Mouse (Mus musculus) liver, adult 10 weeks (tissue): ENCODE results near the gene Alyref2. TPM values are rescaled to one million over a fixed set of nuclear protein-coding genes. Genes with fewer than 3 reads are reported as not detected.

Experiments used
- polyA plus RNA-seq: library from polyadenylated mRNA; stranded (reverse); fragments of 350-450 nt; fragmentation: Illumina TruSeq; extraction: RNeasy Lipid Tissue Mini Kit (QIAGEN cat#74804); gene quantifications from one replicate; pipeline ENCODE4 v1.2.3, GENCODE M21; 2014; ENCODE audit warnings: low read depth, low replicate concordance

The Alyref2 gene
- 1.1 TPM for polyA plus RNA-seq

GRCm38 (mm10) chr1:171503250-171503591 is at the start of gene Alyref2:
Gene Alyref2 (plus strand): TSS chr1:171503478.

DNA sequence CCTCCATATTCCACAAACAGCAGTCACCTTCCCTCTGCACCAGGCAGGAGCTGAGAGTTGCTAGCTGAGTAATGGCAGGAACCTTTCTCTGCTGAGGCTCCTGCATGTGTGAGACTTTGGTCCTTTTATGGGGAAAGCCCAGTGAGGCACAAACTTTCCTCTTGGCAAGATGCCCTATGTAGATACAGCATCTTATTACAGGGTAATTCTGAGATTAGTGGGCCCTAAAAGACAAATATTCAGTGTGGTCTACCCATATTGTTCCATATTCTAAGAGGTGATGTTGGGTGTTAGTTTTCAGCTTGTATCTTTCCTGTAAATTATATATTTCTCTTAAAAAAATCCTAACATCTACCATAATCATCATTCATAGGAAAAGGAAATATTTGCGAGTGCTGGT is 31.9 kb downstream of the Alyref2 start, which contains the start of gene Itln1:
Gene Itln1 (minus strand): TSS at position 101 of the 400 bp plus-strand sequence.

Other genes with a start within 250 kb of the Alyref2 start
- gene B4galt3, start 233.2 kb upstream of the Alyref2 start, polyA plus RNA-seq, result 3.7 TPM
- 6.1 TPM for gene Ppox, start 222.3 kb upstream of the Alyref2 start, polyA plus RNA-seq
- gene Usp21, start 215.5 kb upstream of the Alyref2 start, polyA plus RNA-seq, result 10.9 TPM
- 85.2 TPM for gene Ufc1, start 208.5 kb upstream of the Alyref2 start, polyA plus RNA-seq
- gene Dedd, start 174.3 kb upstream of the Alyref2 start, polyA plus RNA-seq, result 7.6 TPM
- 61.0 TPM for gene Nit1, start 157.8 kb upstream of the Alyref2 start, polyA plus RNA-seq
- gene Pfdn2, start 157.8 kb upstream of the Alyref2 start, polyA plus RNA-seq, result 29.2 TPM
- gene Klhdc9, start 142.7 kb upstream of the Alyref2 start, polyA plus RNA-seq, result not detected
- not detected for gene Nectin4, start 133.4 kb upstream of the Alyref2 start, polyA plus RNA-seq
- 1.6 TPM for gene Arhgap30, start 114.5 kb upstream of the Alyref2 start, polyA plus RNA-seq
- 2.3 TPM for gene Usf1, start 92.2 kb upstream of the Alyref2 start, polyA plus RNA-seq
- gene Tstd1, start 84.6 kb upstream of the Alyref2 start, polyA plus RNA-seq, result 10.0 TPM
- gene F11r, start 65.9 kb upstream of the Alyref2 start, polyA plus RNA-seq, result 33.1 TPM
- not detected for gene Itln1, start 31.8 kb downstream of the Alyref2 start, polyA plus RNA-seq
- gene Cd244a, start 55.7 kb downstream of the Alyref2 start, polyA plus RNA-seq, result not detected
- 1.8 TPM for gene Ly9, start 103.9 kb downstream of the Alyref2 start, polyA plus RNA-seq
- gene Slamf7, start 149.6 kb downstream of the Alyref2 start, polyA plus RNA-seq, result 0.42 TPM
- gene Cd48, start 178.5 kb downstream of the Alyref2 start, polyA plus RNA-seq, result 6.4 TPM